Mouse (Mus musculus): ENCODE results near the gene Mrps18a.

Gene Mrps18a

DNA sequence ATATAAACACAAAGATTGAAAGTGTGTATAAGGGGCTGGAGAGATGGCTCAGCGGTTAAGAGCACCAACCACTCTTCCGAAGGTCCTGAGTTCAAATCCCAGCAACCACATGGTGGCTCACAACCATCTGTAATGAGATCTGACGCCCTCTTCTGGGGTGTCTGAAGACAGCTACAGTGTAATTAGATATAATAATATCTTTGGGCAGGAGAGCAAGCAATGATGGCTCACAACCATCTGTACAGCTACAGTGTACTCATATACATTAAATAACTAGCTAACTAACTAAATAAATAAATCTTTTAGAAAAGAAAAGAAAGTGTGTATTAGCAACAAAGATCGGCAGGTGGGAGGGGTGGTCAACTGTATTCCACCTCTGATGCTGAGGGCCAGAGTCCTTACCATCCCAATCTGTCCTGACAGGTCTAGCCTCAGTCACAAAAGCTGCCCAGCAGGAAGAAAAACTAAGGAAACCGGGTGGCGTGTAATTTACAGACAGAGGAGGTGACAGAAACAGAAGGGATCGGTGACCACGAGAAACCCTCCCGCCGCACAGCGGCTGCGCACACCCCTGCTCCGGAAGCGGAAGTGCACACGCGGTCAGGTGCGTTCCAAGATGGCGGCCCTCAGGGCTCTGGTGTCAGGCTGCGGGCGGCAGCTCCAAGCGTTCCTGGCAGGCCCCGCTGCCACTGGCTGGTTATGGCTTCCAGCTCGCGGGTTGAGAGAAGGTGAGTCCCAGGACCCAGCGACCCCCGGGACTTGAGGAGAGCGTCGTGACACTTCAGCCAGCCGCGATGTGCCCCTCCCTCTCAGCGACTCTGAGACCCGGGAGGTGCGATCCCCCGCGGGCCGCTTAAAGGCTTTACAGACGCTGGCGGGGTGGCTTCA is at the start of gene Mrps18a:
Gene Mrps18a (plus strand): TSS at position 585 of the 888 bp plus-strand sequence.
- peak; percentile 75 for DNase-seq (ENCODE audit: low spot score)

DNA sequence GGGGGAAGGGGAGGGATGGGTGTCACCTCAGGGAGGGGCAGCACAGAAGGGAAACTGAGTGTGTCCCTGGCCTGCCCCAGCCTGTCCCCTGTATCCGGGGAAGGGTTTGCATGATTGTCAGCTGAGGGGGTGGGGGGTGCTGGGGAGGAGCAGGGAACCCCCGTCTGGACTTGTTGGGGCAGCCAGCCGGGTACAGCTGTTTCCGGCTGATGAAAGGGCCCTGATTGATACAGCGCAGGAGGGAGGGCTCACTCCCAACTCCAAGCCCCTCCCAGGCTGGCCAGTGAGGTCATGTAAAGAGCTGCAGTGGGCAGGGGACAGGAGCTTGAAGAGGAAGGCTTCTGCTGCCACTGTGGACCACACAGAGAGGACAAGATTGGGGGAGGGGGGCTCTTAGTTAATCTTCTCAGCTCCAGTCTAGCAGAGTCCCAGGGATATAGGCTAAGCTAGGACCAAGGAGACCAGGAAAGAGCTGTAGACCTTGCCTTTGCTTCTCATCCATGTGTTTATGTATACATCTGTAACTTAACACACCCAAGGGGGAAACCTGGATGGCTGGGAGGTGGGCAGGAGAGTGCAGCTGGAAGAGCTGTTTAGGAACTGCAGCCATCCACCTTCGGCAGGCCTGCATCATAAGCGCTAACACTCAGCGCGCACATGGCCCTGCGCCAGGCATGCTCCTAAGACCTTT is 47.4 kb upstream of the Mrps18a start:
- DNase-seq (ENCODE audit: low spot score): no peak

DNA sequence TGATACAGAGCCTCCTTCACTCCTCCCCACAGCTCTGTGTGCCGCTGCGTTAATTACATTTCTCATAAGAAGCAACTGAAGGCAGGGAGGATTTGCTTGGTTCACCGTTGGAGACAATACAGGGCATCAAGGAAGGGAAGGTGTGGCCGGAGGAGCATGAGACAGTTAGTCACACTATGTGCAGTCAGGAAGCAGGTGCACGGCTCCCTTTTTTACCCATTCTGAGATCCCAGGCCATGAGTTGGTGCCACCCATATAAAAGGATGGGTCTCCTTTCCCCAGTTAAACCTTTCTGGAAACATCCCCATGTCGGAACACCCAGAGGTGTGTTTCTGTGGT is 46.8 kb upstream of the Mrps18a start:
- DNase-seq (ENCODE audit: low spot score): no peak

DNA sequence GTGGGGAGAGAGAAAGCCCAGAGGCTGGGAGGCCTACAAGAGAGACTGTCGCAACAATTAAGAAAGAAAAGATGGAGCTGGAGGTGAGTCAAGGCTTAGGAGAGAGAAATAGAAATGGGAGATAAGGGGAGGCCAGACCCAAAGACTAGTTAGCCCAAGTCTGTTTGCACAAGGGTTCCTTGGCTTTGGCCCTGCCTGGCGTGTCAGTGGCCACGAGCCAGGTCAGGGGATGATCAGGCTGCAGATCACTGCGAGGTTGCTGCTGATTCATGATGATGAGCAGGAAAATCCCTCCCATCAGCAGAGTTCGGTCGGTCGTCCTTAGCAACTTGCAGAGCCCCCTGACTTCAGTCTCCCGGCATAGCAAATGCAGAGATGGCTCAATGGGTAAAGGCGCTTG is 40.7 kb upstream of the Mrps18a start:
- DNase-seq (ENCODE audit: low spot score): no peak

DNA sequence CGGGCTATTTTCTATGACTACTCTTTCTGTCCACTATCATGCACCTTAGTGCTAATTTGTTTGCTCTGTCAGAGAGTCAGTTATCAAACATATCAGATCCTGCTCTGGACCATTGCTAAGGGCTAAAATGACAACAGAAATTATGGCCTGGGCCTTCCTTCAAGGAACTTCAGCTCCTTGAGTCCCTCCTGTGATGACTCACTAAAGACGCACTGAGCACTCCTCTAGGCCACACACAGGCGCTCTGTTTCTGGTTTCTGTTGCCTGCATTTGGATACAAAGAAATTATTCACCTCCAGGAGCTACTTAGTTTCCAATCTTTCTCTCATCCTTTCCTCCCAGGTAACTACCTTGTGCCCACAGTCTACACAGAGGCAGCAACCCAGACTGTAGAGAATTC is 39.3 kb upstream of the Mrps18a start:
- no peak for DNase-seq (ENCODE audit: low spot score)

DNA sequence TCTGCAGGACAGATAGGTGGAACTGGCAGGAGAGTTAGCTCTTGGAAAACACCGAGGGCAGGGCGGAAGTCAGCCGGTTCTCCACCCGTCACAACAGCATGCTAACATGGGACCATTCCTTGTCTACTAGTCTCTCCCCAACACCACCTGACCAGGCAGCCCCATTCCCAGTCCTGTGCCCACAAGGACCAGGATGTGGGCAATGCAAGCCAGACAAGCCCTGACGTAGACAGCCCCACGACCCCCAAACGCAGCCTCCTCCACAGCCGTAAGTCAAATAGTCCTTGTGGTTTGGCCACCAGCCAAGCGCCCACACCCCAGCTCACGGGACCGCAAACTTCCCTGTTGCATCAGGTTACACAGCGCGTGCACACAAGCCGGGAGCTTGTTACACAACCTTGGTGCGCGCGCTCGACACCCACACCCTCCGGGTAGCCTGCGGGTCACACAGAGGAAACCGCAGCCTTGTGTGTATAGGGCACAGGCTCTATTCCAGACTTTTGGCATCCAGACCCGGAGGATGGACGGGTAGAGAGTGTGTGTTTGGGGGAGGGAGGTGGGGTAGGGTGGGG is 37.0 kb upstream of the Mrps18a start:
- DNase-seq (ENCODE audit: low spot score): no peak

DNA sequence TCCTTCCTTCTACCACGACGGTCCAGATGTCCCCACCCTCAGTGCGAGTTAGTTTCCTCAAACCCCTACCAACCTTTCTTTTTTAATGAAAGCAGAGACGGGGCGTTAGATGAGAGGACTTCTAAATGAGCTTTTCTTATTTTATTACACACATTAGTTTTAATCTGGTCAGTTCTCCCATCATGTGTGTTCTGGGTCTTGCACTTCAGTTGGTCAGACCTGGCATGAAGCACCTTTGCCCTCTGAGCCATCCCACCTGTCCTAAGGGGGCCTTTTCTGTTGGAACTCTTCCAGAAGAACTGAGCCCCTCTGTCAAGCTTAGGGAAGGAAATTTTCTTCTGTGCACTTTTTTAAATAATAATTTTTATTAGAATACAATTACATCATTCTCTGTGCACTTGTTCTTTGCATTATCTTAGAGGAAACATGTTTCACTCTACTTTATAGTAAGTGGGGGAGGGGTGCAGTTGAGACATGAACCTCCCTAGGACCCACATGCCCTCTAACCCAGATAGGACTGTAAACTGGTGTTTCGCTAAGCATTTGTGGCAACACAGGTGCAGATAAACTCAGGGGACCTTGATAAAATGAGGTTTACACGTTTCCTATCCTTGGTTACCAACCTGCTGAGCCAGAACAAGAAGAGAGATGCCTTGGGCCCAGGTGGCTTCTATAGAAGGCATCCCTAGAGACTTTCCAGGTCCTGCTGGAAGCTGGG is 36.2 kb upstream of the Mrps18a start:
- no peak for DNase-seq (ENCODE audit: low spot score)

DNA sequence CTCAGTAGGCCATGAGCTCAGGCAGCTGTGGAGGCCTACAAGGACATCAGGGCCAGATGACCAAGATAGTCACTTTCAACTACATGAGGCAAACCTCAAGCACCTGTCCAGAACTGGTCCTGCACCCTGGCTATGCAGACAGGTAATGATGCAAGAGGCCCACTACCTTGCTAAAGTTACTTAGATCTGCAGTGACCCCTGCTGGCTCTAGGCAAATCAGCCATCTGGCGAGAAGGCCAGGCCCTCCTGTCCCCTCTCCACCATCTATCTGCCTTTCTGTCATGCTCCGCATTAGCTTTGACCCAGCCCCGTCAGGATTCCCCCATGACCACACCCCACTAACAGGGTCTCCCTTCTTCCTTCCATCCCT is 35.7 kb upstream of the Mrps18a start:
- no peak for DNase-seq (ENCODE audit: low spot score)

DNA sequence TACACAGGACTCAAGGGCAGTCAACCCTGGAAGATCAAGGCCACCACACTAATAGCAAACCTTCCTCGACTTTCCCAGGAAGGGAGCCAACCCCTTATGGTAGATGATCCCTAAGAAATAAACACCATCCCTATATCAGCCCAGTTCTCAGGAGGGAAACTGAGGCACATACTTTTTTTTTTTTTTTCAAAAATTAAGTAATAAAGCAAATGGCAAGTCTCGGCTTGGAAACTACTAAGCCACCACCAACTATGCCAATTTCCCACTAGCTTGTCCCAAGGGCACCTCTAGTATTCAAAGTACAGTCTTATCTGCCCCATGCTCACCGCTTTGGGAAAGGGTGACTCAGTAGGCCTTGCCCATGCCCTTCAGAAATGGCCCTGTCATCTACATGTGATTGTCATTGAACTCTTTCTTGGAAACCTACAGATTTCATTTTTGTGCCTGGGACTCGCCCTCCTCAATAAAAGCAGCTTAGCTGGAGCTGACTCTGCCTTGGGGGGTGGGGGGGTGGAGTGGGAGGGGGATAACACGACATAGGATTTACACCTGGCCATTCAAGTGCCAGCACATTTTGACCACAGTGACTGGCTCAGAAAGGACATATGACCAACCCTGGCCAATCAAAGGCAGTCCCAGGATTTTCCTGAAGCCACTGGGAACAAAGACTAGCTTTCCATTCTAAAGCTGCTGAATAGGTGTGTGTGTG is 35.1 kb upstream of the Mrps18a start:
- DNase-seq (ENCODE audit: low spot score): no peak

DNA sequence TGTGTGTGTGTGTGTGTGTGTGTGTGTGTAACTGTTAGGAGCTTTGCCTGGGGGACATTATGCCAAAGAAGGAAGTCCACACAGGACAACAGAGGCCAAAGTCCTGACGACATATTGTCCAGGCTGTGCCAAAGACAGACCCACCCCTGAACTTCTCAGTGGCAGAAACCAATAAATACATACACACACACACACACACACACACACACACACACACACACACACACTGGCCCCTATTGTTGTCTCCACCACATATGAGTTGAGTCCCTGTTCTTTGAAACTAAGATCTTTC is 34.6 kb upstream of the Mrps18a start:
- no peak for DNase-seq (ENCODE audit: low spot score)

DNA sequence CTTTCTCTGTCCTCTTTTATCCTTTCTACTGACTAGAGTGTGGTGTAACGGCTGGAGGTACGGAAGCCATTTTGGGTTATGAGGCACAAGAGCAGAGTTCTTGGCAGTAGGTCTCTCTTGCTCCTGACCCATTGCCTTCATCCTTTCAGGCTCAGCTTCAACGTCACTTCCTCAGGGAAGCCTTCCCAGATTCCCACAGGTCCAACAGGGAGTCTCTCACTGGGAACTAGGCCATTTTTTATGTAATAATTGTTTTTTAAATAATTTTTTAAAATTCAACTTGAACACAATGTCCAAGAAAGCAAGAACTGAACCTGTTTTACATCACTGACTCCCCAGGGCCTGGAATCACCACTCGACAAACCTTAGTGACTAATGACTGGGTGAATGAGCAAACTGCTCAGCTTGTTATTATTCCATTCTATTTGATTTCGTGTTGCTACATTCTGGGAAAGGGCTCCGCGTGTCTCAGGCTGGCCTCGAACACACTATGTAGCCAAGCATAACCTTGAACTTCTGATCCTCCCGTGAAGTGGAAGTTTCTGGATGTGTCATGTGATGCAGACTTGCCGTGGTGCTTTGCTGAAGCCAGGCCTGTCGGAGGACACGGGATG is 32.8 kb upstream of the Mrps18a start:
- DNase-seq (ENCODE audit: low spot score): no peak

DNA sequence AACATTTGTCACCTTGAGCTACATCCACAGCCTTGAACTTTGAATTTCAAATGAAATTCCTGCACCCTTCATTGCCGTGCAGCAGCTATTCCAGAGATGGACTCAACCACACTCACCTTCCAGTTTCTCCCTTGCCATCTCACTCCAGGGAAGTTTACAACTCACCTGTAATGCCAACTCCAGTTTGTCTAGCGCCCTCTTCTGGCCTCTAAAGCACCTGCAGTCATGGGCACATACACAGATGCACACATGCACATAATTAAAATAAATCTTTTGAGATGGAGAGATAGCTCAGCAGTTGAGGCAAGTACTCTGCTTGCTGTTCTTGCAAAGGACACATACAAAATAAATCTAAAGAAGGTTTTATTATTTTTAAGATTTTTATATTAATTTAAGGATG is 31.7 kb upstream of the Mrps18a start:
- DNase-seq (ENCODE audit: low spot score): no peak

DNA sequence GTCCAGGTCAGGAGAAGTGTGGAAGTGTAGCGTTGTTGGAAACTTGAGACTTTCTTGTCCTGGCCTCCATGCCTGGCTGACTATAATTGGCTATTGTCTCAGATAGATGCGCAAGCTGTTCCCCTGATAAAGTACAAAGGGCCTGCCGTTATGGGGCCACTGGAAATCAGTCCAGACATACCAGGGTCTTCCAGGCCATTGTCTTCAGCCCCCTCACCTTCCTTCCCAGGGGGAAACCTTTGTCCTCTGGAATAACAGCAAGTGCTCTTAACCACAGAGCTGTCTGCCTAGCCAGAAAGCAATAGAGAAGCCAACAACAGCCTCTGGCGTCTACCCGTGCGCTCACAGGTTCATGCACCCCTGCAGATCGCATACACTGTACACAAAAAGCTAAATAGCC is 30.4 kb upstream of the Mrps18a start:
- DNase-seq (ENCODE audit: low spot score): no peak

DNA sequence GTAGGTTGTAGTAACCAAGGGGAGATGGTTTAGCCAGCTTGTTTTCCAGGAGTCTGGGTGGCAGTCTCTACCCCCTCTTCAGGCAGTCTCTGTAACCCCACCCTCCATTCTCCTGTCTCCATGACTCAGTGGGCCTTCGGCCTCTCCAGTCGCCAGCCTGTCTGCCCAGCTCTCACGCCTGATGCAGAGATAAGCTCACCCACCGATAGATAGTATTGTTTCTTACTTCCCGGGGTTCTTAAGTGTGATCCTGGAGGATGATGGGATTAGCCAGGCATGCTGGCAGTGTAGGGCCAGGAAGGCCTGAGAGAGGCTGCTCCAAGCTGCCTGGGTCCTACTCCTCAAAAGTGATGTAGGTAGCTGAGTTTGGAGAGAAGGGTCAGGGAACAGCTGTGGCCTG is 29.7 kb upstream of the Mrps18a start:
- no peak for DNase-seq (ENCODE audit: low spot score)

DNA sequence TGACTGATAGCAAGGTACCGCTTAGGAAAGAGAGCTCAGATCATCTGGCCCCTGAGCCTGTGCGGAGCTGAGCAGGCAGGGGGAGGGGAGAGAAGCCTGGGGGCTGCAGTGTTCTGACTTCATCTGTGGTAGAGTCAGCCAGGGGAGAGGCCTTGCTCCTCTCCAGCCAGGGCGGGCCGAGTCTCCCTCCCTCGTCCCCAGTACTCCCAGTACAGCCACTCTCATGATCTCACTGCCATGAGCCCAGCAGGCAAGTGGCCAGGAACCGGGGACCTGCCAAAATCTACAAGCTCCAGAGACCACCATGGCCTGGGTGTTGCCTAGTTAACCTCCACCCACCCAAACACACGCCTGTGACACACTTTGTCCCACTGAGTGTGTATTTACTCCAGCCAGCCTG is 29.1 kb upstream of the Mrps18a start:
- no peak for DNase-seq (ENCODE audit: low spot score)

DNA sequence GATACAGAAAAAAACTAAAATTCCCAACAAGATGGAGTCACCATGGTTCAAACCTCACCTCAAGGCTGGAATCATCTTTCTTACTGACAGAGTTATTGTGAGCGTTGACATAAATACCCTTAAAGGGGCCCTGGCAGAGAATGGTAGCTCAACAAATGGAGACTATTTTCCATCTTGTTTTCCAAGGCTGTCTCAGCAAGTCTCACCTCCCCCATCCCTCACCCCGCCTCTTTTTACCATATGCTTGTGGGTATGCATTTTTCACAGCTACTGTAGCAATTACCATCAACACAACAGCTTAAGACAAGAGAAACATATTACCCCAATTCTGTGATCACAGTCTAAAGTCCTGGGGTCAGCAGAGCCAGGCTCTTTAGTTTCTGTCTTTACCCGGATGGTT is 27.4 kb upstream of the Mrps18a start:
- no peak for DNase-seq (ENCODE audit: low spot score)

DNA sequence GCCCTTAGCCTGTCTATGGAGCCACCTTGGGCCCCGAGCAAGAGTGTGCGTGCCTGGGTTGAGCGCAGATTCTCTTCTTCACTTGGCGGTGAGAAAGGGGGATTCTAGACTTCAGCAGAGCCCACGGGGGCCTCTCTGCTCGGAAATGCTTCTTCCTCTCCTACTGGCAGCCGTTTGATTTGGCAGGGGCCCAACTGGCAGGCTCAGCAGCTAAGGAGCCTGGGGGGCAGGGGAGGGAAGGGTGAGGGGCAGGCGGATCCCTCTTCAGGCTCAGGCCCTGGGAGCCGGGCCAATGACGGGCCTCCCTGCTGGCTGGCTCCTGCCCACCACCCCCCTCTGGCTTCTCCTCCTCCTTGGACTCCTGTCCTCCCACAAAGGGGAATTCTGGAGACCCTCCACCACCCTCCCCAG is 26.7 kb upstream of the Mrps18a start:
- DNase-seq (ENCODE audit: low spot score): peak; percentile 27

DNA sequence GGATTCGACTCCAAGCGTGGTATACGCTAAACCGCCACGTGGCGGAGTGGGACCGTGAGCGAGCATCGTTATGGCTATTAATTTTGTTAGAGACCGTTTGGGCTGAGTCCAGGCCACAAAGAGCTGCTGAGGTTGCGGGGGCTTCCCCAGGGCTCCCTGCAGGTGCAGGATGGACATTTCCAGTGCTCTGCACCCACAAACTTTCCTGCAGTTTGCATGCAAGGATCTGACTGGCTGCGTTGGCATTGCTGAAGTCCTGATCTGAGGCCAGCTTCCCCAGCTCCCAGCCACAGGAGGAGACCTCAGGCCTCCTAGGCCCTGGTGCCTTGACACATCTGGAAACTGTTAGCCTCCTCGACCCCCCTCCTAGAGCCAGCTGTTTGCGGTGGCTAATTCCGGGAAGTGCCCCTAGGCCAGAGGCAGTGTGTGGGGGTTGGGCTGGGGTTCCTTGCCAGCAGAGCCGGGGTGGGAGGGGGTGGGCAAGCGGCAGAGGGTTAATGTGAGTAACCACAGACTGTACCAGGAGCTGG is 24.4 kb upstream of the Mrps18a start:
- DNase-seq (ENCODE audit: low spot score): no peak

DNA sequence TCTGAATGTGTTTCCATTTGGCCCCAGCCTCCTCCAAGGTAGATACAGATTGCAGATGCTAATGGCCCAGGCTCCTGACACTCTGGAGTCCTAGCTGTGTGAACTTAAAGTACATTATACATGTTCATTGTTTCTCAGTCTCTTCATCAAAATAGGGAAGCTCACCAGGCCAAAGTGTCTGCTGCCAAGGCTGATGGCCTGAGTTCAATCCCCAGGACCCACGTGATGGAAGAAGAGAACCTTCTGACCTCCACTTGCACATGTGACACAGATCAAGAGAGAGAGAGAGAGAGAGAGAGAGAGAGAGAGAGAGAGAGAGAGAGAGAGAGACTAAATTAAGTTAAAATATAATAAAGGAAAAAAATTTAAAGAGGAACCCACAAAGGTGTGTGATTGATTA is 19.4 kb upstream of the Mrps18a start:
- no peak for DNase-seq (ENCODE audit: low spot score)

DNA sequence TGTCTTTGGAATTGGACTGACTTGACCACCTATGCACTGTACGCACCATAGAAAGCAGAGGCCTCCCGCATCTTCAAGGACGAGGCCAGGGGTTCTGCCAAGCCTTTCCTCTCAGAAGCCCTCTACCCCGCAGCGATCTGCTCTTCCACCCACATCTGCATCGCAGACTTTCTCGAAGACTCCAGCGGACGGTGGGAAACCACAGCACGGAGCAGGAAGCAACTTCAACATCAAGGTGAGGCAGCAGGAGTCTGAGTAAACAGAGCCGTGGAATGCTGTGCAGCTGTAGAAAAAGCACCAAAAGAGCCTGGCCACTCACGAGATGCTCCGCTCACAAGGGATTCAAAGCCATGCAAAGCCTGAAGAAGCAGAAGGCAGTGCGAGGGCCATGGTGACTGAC is 18.9 kb upstream of the Mrps18a start:
- no peak for DNase-seq (ENCODE audit: low spot score)

DNA sequence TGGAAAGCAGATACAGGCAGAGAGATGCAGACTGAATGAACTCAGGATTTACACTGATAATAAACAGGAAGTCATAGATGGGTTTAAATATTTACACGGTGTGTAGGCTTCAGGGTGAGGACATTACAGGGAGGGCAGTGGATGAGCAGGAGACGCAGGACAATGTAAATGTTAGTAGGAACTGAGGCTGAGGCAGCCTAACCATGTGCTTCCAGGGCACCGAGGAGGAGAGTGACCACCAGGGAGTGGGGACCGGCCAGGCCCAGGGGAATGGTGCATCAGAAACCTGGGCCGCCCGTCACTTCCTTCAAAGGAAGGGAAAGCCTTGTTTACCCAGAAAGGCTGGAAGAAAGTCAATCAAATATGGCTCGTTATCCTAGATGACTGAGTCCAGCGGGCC is 12.3 kb upstream of the Mrps18a start:
- DNase-seq (ENCODE audit: low spot score): no peak

DNA sequence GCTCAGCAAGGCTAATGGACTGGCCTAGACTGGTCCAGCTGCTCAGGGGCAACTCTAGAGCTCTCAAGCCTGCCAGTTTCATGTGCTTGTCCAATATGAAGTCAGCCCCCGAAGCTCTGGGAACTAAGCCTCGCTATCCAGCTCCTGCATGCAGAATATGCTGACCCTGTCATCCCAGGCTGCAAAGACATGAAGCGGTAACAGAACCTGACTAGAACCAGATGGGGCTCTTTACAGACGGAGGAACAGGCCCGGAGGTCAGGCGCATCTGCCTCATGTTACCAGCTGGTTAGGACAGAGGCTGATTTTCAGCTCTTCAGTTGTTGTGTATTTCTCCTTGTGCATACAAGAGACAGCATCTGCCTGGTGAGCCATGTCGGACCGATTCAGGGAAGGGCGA is 8.9 kb upstream of the Mrps18a start:
- DNase-seq (ENCODE audit: low spot score): no peak

All from left cerebral cortex, adult 11 months (tissue).